Mouse (Mus musculus) layer of hippocampus, adult 8-10 months (tissue): ENCODE results near the gene Gm17349. TPM values are rescaled to one million over a fixed set of nuclear protein-coding genes. Genes with fewer than 3 reads are reported as not detected.
A peak's percentile ranks its signal among the peaks of the same experiment; 100 is the strongest.
"Not testable (repeated sequence)": the region's sequence is repeated elsewhere in the genome, so short reads cannot be mapped to it uniquely, and the experiment has no call there.

ENCODE experiments used
- DNase-seq, 2 experiments: peaks; one replicate each; pipeline ENCODE4 v3.0.0; 2022; ENCODE audit warnings: low spot score in 2 of 2
- total RNA-seq, 4 experiments: library from RNA; stranded (reverse); gene quantifications; 2 replicates each; pipeline ENCODE4 v1.2.4; 2022

Gm17349 gene
- total RNA-seq, 4 experiments from 2014 or later: 4.6 to 6.4 (median 5.5) TPM

DNA sequence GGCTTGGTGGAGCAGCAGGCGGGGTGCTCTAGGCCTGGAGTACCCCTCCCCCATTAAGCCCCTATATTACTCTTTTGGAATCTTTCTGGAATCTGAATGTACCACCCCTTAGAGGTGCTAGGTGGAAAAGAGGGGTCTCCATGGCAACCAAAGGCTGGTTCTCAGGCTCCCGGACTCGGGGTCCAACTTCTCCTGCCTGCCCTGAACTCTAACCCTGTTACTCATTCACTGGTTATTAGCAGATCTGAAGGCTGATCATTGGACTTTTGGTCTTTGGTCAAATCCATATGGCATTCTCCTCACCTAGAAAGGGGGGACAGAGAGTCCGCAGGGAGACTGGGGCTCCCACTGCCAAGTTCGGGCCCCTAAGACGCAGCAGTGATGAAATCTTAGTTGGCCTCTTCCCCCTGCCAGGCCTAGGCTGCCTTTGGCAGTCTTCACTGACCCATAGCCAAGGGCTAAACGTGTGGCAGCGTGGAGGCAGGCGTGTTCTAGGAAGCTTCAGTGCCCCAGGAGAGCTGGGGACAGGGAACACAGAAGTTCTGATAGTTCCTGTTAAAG is 13.3 kb upstream of the Gm17349 start:
- no peak for DNase-seq

DNA sequence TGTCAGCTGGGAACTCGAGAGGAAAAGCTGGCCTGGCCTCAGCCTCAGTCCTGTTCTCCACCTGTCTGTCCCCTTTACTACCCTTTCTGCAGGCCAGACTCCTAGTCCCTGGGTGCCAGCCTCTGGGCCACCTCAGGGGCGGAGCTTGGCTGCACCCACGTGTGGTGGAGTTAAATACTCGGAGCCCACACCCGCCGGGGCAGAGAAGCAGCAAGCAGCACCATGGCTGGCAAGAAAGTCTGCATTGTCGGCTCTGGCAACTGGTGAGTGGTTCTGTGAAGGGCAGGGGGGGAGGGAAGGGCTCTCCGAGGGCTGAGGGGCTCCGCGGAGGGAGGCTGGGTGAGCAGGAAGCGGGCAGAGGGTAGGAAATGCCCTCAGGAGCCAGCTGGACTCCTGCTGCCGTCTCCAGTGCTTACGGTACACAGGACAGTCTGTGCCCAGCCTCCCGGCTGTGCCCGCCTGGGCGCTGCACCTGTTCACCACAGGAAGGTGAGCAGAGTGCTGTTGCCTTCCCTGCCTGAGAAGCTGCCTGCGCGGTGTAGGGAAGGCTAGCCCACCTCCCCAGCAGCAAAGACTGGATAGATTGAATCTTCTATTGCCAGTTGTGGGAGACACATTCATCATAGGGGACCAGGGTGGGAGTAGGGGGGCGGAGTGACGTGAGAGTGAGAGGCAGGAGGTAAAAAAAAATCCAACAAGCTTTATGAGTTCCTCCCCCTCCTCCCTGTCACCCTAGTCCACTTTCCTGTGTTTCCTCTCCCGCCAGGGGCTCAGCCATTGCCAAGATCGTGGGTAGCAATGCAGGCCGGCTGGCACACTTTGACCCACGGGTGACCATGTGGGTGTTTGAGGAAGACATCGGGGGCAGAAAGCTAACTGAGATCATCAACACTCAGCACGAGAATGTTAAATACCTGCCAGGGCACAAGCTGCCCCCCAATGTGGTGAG is 12.4 kb upstream of the Gm17349 start, which contains the start of gene Gpd1:
Gene Gpd1 (plus strand): TSS at position 130 of the 949 bp plus-strand sequence.
- peak; percentile 73 to 77 for DNase-seq

GRCm38 (mm10) chr15:99716814-99717213 is 11.5 kb upstream of the Gm17349 start:
- DNase-seq: peak in 1 of 2 experiments; percentile 51

DNA sequence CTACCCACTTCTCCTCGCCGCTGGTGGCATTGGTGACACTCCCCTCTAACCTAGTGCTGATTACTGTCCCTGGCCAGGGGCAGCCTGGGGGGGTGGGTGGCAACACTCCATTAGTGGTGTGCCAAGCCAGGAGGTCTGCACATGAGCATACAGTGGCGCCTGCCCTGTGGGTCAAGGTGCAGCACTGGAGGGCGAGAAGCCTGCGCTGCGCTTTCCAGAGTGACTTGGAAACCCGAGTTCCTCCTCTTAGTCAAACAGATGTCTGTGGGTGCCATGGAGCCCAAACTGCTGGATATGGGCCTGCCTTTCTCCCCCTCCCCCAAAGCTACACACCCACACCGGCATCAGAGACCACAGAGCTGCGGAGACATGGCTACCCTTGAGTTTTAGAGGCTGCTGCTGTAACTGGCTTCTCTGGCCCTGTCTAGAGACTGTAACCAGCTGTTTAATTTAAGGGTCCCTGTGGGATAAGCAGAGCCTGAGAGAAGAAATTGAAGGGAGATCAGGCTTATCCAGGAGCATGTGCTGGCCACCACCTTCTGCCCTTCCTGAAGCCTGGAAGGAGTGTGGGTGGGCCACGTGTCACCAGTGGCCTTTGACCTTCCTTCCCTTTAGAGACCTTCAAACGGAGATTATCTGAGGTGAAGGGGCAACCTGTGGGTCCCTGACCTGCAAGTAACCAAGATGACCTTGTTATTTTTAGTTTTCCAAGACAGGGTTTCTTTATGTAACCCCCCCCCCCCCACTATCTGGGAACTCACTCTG is 10.9 kb upstream of the Gm17349 start:
- DNase-seq: peak in 1 of 2 experiments; percentile 41

- DNase-seq: peak; percentile 87 to 89
Measured at GRCm38 (mm10) chr15:99715361-99715865, 10.1 kb upstream of the Gm17349 start.

GRCm38 (mm10) chr15:99714858-99715257 is 9.6 kb upstream of the Gm17349 start:
- DNase-seq: peak; percentile 82 to 88

DNA sequence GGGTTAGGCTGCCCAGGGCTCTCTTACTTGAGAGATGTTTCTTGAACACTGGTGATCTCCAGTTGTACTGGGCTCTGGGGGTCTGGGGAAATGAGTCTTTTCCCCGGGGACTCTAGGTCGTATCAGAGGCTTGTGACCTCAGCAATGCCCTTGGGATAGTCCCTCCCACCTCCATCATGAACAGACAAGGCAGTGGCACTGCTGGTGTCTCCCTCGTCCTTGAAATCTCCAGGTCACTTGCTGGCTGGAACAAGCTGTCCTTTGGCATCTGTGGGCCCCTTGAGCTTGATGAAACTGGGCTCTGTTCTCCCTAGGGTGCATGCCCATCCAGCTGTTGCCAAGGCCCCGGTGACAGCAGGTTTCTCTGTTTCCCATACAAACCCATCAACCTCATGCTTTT is 8.9 kb upstream of the Gm17349 start:
- no peak for DNase-seq

- no peak for DNase-seq
Measured at GRCm38 (mm10) chr15:99713569-99713968, 8.3 kb upstream of the Gm17349 start.

GRCm38 (mm10) chr15:99712666-99713559 is 7.6 kb upstream of the Gm17349 start:
- DNase-seq: no peak

DNA sequence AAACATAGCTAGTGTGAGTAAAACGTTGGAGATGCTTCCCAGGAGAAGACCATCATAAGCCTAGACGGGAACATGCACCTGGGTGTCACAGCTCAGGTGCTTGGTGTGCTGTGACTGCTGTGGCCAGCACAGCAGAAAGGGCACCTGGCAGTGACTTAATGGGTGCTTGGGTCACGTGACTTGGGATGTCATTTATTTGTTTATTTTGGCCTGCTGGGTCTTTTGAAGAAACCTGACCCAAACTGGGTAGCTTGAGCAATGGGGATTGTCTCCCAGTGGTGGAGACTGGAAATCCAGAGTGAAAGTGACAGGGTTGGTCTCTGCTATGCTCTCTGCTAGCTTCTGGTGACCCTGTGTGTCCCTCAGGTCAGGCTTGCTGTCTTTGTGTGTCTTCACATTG is 6.2 kb upstream of the Gm17349 start:
- DNase-seq: no peak

DNA sequence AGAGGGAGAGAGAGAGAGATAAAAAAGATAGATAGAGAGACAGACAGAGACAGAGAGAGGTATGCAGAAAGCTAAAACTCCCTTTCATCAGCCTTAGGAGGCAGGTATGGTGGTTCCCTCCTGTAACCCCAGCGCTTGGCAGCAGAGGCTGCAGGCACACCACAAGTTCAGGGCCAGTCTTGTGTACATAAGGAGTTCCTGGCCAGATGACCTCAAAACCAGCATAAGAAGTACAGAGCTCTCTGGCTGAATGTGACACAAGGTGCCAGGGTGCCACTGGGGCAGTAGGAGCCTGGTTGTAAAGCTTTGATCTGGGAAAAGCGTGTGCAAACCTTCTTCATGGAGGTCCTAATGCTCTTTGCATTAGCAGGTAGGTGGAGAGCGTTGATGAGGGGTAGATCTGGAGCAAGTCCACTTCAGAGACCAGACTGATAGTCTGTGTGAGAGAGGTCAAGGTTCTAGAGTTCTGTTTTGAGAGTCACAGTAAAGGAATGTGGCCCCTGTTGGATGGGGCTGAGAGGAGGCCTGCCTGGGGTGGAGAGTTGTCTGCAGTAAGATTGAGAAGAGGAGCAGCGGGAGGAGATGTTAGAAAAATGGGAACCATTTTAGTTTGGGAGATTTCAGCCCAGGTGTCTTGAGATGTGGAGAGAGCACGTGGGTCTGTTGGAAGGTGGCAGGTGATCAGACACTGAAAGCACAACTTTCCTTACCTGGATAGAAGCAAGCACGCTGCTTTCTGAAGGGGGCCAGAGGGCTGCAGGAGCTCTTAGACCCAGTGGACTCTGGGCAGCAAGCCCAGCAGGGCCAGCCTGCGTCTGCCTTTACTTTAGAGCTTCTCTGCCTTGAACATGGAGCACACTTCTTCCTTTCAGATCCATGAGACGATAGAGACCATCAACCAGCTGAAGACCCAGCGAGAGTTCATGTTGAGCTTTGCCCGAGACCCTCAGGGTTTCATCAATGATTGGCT is 5.2 kb upstream of the Gm17349 start:
- DNase-seq: no peak

- DNase-seq: peak in 1 of 2 experiments; percentile 15
Measured at GRCm38 (mm10) chr15:99708176-99708575, 2.9 kb upstream of the Gm17349 start.

GRCm38 (mm10) chr15:99704881-99705280 is 409 bp downstream of the Gm17349 start:
- DNase-seq: peak in 1 of 2 experiments; percentile 46

GRCm38 (mm10) chr15:99704041-99704681 is 1.1 kb downstream of the Gm17349 start:
- DNase-seq: peak in 1 of 2 experiments; percentile 38

DNA sequence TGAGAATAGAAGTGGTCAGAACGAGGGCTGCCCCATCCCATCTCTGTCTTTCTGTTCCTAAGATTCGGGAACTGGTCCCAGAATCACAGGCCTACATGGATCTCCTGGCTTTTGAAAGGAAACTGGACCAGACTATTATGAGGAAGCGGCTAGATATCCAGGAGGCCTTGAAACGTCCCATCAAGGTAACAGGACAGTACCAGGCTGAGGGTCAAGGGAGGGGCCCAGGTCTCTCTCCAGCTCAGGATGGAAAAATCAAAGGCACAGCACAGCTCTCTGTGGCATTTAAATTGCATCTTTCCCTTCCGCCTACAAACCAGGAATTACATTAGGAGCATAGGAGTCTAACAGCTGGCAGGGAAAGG is 1.6 kb downstream of the Gm17349 start:
- DNase-seq: no peak

DNA sequence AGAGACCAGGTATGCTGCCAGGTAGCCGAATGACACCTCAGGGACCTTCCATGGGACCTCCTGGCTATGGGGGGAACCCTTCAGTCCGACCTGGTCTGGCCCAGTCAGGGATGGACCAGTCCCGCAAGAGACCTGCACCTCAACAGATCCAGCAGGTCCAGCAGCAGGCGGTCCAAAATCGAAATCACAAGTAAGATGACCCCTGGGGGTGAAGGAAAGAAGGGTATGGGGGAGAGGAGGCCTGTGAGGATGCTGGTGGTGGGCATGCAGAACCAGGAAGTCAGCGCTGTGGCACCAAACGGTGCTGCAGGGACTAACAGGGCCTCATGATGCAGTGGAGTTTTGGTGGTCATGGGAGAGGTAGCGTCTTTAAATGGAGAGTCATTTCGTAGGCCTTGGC is 2.2 kb downstream of the Gm17349 start:
- DNase-seq: no peak

GRCm38 (mm10) chr15:99701999-99702900 is 3.0 kb downstream of the Gm17349 start, which contains the start of gene Smarcd1:
Gene Smarcd1, plus strand, starts transcription at chr15:99702129.
- peak; percentile 93 to 95 for DNase-seq

DNA sequence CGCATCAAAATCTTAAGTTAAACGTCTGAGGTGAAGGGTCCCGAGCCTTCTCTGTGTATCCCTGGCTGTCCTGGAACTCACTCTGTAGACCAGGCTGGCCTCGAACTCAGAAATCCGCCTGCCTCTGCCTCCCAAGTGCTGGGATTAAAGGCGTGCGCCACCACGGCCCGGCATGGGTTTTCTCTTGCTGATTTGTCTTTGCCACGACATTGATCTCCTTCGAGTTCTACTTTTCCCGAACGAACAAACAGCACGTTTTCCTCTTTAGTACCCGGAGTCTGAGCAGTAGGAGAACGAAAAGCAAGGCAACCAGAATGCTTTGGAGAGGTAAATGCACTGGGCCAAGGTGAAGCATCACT is 3.7 kb downstream of the Gm17349 start:
- not testable (repeated sequence) for DNase-seq
